Mouse (Mus musculus): ENCODE data around the gene Mzt1.

Gene Mzt1

DNA sequence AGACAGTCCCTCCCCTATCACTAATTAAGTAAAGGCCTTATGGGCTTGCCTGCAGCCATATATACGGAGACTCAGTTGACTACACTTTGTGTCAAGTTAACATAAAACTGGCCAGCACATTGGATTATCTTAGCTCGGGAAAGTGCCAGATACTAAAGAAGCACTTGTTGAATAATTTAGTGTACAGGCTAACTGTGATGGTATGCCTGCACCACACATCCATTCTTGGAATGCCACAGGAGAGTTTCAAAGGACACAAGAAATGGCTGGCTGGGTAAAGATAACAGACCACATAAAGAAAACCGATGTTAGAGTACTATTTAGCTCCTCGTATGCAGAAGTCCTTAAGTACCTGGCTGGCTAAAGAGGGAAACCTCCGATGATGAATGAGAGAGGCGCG, 27.2 kb downstream of the Mzt1 start:
- DNase-seq (ENCODE audit: low read depth in 1 of 2, low spot score in 2 of 2), result no peak

DNA sequence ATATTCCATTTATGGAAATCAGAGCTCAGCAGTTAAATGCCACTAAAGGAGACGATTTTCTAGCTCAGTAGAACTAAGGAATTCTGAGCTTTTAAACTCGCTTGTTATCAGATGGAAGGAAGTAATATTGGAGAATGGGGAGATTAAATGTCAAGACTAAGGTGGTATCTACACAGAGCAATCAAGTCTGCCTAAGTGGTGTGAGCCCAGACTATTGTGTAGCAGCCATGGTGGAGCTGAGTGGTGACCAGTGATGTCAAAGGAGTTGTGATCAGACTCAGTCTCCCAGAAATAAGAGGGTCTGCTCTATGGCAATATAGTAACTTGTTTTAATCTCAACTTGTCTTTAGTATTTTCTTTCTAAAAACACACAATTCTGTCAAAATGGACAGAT, 35.0 kb downstream of the Mzt1 start:
- no peak for DNase-seq (ENCODE audit: low read depth in 1 of 2, low spot score in 2 of 2)

DNA sequence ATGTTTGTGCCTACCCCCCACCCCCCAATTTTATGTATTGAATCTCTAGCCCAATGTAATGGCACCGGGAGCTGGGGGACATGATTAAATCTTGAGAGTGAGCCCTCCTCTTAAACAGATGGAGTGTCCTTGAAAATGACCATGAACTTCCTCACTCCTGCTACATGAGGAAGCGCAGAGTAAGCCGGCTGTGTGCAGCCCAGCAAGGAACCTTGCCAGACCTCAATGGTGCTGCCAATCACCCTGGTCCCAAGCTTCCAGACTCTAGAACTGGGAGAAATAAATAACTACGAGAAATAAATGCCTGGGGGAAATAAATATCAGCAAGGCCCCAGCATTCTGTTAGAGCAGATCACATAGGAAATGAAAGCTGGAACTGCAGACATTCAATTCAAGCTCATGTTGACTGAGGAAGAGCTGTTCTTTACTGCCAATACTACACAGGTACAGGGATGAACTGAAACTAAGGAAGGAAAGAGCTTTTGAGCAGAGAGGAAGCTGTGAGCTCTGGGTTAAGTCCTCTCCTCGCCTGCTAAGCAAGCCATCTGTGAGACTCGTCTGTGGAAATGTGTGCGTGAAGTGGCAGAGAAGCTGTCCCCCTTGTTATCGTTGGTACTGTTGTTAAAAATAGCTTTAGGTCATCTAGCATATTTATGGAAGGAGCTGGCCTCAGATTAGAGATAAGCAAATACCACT, 35.6 kb downstream of the Mzt1 start:
- no peak for DNase-seq (ENCODE audit: low read depth in 1 of 2, low spot score in 2 of 2)

DNA sequence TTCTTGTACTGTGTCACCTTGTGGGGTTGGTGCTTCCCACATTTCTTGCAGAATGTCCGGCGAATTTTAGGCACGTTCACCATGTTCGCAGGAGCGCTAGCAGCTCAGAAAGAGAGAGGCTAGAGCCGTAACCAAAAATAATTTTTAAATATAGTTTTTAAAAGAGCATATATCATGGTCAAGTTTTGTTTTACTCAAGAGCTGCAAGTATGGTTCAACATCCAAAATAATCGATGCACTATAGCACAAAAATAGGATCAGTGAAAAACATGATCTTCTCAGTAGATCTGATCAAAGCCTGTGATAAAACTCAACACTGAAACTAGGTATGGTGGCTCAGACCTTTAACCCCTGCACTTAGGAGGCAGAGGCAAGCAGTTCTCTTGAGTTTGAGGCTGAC, 51.7 kb downstream of the Mzt1 start, which contains the start of gene Rpl36a-ps1:
Gene Rpl36a-ps1, minus strand, starts transcription at position 101 of the 400 bp plus-strand sequence.
- DNase-seq (ENCODE audit: low read depth in 1 of 2, low spot score in 2 of 2), result no peak

DNA sequence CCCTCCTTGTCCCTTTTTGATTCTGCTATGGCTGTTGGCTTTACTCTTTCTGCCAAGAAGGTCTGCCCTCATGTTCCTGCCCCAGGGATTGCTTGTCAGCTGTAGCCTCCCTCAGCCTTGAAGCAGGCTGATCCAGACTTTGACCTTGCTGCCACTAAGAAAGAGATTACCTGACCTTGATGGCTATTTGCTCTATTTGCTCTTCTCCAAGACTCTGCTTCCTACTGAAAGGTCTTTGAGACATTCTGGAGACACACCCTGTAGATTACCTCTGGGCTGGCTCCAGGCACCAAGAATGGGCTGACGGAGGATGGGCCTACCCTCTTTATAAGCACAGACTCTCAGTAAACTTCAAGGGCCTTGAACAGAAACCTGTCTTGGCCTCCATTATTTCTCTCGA, 53.5 kb downstream of the Mzt1 start:
- no peak for DNase-seq (ENCODE audit: low read depth in 1 of 2, low spot score in 2 of 2)

DNA sequence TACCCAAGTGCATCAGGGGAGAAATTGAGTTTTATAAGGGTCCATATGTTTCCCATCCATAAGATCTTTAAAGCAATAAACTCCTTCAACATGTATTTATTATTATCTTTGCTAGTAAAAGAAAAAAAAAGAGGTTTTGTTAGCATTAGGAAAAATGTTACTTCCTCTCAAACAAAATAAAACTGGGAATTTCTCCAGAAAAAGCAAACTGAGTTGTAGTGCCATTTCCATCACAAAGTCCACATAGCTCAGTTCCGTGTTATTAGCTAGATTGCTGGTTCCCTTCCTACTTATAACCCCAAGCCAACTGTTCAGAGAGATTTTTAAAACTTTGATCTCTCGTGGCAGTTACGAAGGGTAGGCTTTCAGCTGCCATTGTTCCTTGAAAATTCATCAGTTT, 55.3 kb downstream of the Mzt1 start:
- DNase-seq (ENCODE audit: low read depth in 1 of 2, low spot score in 2 of 2), result no peak

DNA sequence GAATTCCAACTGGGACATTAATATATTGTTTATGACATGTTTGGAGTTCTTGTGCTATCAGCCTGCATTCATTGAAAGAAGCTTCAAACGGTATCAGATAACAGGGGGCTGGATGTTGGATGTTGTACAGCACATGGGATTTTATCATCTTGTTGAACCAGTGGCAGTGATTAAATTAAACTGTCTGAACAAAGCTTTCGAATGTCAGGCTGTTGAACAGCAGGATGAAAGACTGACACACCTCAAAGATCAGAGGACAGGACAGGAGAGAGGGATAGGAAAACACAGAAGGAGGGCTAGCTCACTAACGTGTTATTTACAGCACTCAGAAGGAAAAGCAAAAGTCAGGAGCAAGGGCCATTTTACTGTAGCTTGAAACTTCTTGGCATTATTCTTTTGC, 56.1 kb downstream of the Mzt1 start:
- no peak for DNase-seq (ENCODE audit: low read depth in 1 of 2, low spot score in 2 of 2)
